Mouse (Mus musculus): Measurements from ENCODE around the gene Cdh24. TPM values are rescaled to one million over a fixed set of nuclear protein-coding genes. Genes with fewer than 3 reads are reported as not detected.

Cdh24 gene
- polyA plus RNA-seq, 1 experiment from 2014 or later, result 12.2 TPM

- H3K27ac ChIP-seq (replicated peaks), result peak within 1 kb of the TSS; percentile 92
- peaks cover 30% of the 10 kb centered on the region for H3K4me1 ChIP-seq (replicated peaks)
- no peaks in the 10 kb centered on the region for H3K9me3 ChIP-seq
- 2% methylated on average over 26 of the region's 28 CpGs for WGBS
- H3K4me3 ChIP-seq, result peak within 1 kb of the TSS; percentile 86
- H3K27me3 ChIP-seq, result no peaks in the 10 kb centered on the region
- no peak for ATAC-seq (ENCODE audit: low FRiP score, low read depth)
- peak within 1 kb of the TSS; percentile 97 for H3K4me2 ChIP-seq
- H3K9ac ChIP-seq, result peak within 1 kb of the TSS; percentile 98
- H3K36me3 ChIP-seq, result peaks cover 40% of the 10 kb centered on the region
Measured at GRCm38 (mm10) chr14:54640946-54641304, 239 bp downstream of the Cdh24 start, which contains the start of gene Gm17606. TSS of gene Gm17606 (plus strand) at chr14:54640952.

GRCm38 (mm10) chr14:54640121-54640520 lies 1.0 kb downstream of the Cdh24 start:
- Histone ChIP-seq H3K27me3 (no peaks in the 10 kb centered on the region), H3K4me2 (peak overlapping the region; percentile 97), H3K4me1 (replicated peaks) (peaks cover 30% of the 10 kb centered on the region), H3K9me3 (no peaks in the 10 kb centered on the region), H3K36me3 (peaks cover 37% of the 10 kb centered on the region), H3K9ac (peak overlapping the region; percentile 53), H3K4me3 (peak overlapping the region; percentile 86), H3K27ac (replicated peaks) (no peak overlapping the region; the same call in 1 of the 2 replicates)
- no peak for ATAC-seq (ENCODE audit: low FRiP score, low read depth)
- 19% methylated on average over 4 of the region's 4 CpGs for WGBS

GRCm38 (mm10) chr14:54638210-54638609 lies 3.0 kb downstream of the Cdh24 start:
- H3K9ac ChIP-seq, result 0 out of 2 replicates have a peak overlapping the region, but pooled peaks have one; percentile 22
- no peak overlapping the region for H3K4me2 ChIP-seq
- no peaks in the 10 kb centered on the region for H3K27me3 ChIP-seq
- 86% methylated on average over 5 of the region's 5 CpGs for WGBS
- H3K9me3 ChIP-seq, result no peaks in the 10 kb centered on the region
- peaks cover 34% of the 10 kb centered on the region for H3K4me1 ChIP-seq (replicated peaks)
- H3K36me3 ChIP-seq, result peaks cover 28% of the 10 kb centered on the region
- H3K27ac ChIP-seq (replicated peaks), result no peak overlapping the region
- H3K4me3 ChIP-seq, result no peak overlapping the region
- no peak for ATAC-seq (ENCODE audit: low FRiP score, low read depth)

GRCm38 (mm10) chr14:54636954-54637353 lies 4.2 kb downstream of the Cdh24 start:
- Histone ChIP-seq H3K4me1 (replicated peaks) (peaks cover 29% of the 10 kb centered on the region), H3K9ac (no peak overlapping the region), H3K4me2 (no peak overlapping the region), H3K9me3 (no peaks in the 10 kb centered on the region), H3K27me3 (no peaks in the 10 kb centered on the region), H3K36me3 (peaks cover 29% of the 10 kb centered on the region), H3K27ac (replicated peaks) (no peak overlapping the region), H3K4me3 (no peak overlapping the region)
- no peak for ATAC-seq (ENCODE audit: low FRiP score, low read depth)
- 43% methylated on average over 8 of the region's 8 CpGs for WGBS

DNA sequence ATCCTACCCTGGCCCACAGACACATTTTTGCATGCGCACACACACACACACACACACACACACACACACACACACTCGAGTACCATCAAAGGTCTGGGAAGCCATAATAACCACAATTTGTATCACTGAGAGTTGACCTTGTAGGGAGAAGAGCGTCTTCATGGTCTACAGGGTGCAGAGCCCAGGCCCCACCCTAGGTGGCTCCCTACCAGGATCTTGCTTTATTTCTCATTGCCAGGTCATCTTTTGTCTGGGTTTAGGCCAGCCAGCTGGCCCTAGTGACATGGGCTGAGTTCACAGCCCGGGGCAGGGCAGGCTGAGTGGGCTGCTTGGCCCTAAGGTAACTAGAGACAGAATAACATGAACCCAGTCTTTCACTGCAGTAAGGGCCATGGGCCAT lies 7.0 kb downstream of the Cdh24 start:
- H3K4me3 ChIP-seq, result no peak overlapping the region
- H3K4me2 ChIP-seq, result no peak overlapping the region
- H3K9ac ChIP-seq, result no peak overlapping the region
- peaks cover 15% of the 10 kb centered on the region for H3K4me1 ChIP-seq (replicated peaks)
- no peak overlapping the region for H3K27ac ChIP-seq (replicated peaks)
- H3K36me3 ChIP-seq, result peaks cover 46% of the 10 kb centered on the region
- 88% methylated on average over 4 of the region's 4 CpGs for WGBS
- no peaks in the 10 kb centered on the region for H3K9me3 ChIP-seq
- no peaks in the 10 kb centered on the region for H3K27me3 ChIP-seq
- ATAC-seq (ENCODE audit: low FRiP score, low read depth), result no peak

DNA sequence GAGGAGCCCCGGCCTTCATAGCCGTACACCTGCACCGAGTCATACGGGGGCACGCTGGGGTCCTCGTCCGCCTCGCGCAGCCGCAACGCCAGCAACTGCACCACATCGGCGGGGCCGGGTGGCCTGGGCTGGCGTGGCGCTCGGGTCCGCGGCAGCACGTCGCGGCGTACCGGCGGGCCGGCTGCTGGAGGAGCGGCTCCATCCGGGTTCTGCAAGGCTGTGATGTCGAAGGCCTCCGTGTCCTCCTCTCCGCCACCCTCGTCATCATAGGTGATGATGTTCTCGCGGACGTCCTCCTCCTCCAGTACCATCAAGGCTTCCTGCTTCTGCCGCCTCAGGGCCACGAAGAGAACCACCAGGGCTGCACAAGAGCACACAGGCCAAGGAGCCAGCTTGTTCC lies 8.9 kb downstream of the Cdh24 start:
- H3K27me3 ChIP-seq, result no peaks in the 10 kb centered on the region
- ATAC-seq (ENCODE audit: low FRiP score, low read depth), result no peak
- no peak overlapping the region for H3K9ac ChIP-seq
- no peaks in the 10 kb centered on the region for H3K9me3 ChIP-seq
- no peak overlapping the region for H3K27ac ChIP-seq (replicated peaks)
- H3K4me2 ChIP-seq, result no peak overlapping the region
- H3K4me3 ChIP-seq, result no peak overlapping the region
- peaks cover 46% of the 10 kb centered on the region for H3K36me3 ChIP-seq
- WGBS, result 92% methylated on average over 20 of the region's 37 CpGs
- 0 out of 2 replicates have a peak, but pooled peaks cover 4% of the 10 kb centered on the region for H3K4me1 ChIP-seq (replicated peaks)

- Histone ChIP-seq H3K4me2 (no peak overlapping the region), H3K27ac (replicated peaks) (0 out of 2 replicates have a peak overlapping the region, but pooled peaks have one; percentile 53), H3K36me3 (peaks cover 46% of the 10 kb centered on the region), H3K9ac (no peak overlapping the region), H3K27me3 (no peaks in the 10 kb centered on the region), H3K4me3 (no peak overlapping the region), H3K9me3 (no peaks in the 10 kb centered on the region), H3K4me1 (replicated peaks) (0 out of 2 replicates have a peak, but pooled peaks cover 4% of the 10 kb centered on the region)
- WGBS, result 36% methylated on average over 4 of the region's 4 CpGs
- no peak for ATAC-seq (ENCODE audit: low FRiP score, low read depth)
Measured at GRCm38 (mm10) chr14:54631240-54631599, 9.9 kb downstream of the Cdh24 start.

- ATAC-seq (ENCODE audit: low FRiP score, low read depth), result peak; percentile 33; the same call in 1 of the 2 replicates
- Histone ChIP-seq H3K9ac (no peak overlapping the region), H3K4me3 (no peak overlapping the region), H3K4me1 (replicated peaks) (0 out of 2 replicates have a peak, but pooled peaks cover 4% of the 10 kb centered on the region), H3K27ac (replicated peaks) (peak overlapping the region; percentile 53; the same call in 1 of the 2 replicates), H3K9me3 (no peaks in the 10 kb centered on the region), H3K36me3 (peaks cover 41% of the 10 kb centered on the region), H3K4me2 (no peak overlapping the region), H3K27me3 (no peaks in the 10 kb centered on the region)
- 73% methylated on average over 11 of the region's 11 CpGs for WGBS
Measured at GRCm38 (mm10) chr14:54630583-54631239, 10.5 kb downstream of the Cdh24 start.

DNA sequence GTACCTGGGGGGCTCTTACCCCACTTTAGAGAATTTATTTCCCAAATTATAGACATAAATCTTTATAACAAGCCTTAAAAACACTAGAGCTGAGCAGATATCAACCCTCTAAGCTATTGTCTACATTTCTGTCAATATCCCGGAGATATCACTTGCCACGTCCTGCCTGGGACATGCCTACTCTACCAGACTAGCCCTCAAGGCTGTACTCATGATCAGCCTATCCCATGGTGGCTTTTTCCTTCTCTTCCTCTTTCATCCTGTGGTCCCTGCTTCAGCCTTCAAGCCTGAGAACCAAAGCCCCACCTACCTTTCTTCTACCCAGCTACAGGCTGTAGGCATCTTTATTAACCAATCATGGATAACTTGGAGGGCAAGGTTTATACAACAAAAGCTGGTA lies 11.4 kb downstream of the Cdh24 start:
- WGBS, result 92% methylated on average over 2 of the region's 2 CpGs
- H3K27ac ChIP-seq (replicated peaks), result no peak overlapping the region
- no peak overlapping the region for H3K4me3 ChIP-seq
- no peaks in the 10 kb centered on the region for H3K27me3 ChIP-seq
- H3K9me3 ChIP-seq, result no peaks in the 10 kb centered on the region
- peaks cover 38% of the 10 kb centered on the region for H3K36me3 ChIP-seq
- H3K4me2 ChIP-seq, result no peak overlapping the region
- 0 out of 2 replicates have a peak, but pooled peaks cover 4% of the 10 kb centered on the region for H3K4me1 ChIP-seq (replicated peaks)
- no peak for ATAC-seq (ENCODE audit: low FRiP score, low read depth)
- no peak overlapping the region for H3K9ac ChIP-seq

DNA sequence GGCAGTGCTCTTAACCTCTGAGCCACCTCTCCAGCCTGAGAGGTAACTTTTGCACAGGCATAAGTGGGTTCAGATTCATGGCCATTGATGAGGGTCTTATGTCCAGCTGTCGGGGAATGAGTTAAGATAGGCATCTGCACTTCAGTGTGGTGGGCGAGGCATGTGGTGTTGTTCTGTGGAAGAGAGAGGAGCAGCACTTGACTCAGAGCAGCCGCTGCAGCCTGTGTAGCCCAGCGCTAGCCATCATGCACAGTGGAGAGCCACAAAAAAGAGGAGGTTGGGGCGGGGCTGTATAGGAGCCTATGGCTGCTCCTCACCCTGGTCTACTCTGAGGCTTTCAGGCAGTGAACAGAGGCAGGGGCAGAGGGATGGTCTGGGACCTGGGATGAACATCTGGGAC lies 13.1 kb downstream of the Cdh24 start:
- H3K9ac ChIP-seq, result no peak overlapping the region
- no peak overlapping the region for H3K27ac ChIP-seq (replicated peaks)
- H3K4me3 ChIP-seq, result no peak overlapping the region
- H3K4me2 ChIP-seq, result no peak overlapping the region
- no peak for ATAC-seq (ENCODE audit: low FRiP score, low read depth)
- H3K27me3 ChIP-seq, result no peaks in the 10 kb centered on the region
- no peaks in the 10 kb centered on the region for H3K9me3 ChIP-seq
- no peaks in the 10 kb centered on the region for H3K4me1 ChIP-seq (replicated peaks)
- H3K36me3 ChIP-seq, result peaks cover 28% of the 10 kb centered on the region
- 74% methylated on average over 5 of the region's 5 CpGs for WGBS

- no peaks in the 10 kb centered on the region for H3K4me1 ChIP-seq (replicated peaks)
- H3K27me3 ChIP-seq, result no peaks in the 10 kb centered on the region
- H3K9ac ChIP-seq, result no peak overlapping the region
- no peaks in the 10 kb centered on the region for H3K9me3 ChIP-seq
- ATAC-seq (ENCODE audit: low FRiP score, low read depth), result no peak
- no peak overlapping the region for H3K4me3 ChIP-seq
- no peaks in the 10 kb centered on the region for H3K36me3 ChIP-seq
- no peak overlapping the region for H3K4me2 ChIP-seq
- no peak overlapping the region for H3K27ac ChIP-seq (replicated peaks)
- WGBS, result 64% methylated on average over 10 of the region's 10 CpGs
Measured at GRCm38 (mm10) chr14:54624976-54625375, 16.2 kb downstream of the Cdh24 start.

DNA sequence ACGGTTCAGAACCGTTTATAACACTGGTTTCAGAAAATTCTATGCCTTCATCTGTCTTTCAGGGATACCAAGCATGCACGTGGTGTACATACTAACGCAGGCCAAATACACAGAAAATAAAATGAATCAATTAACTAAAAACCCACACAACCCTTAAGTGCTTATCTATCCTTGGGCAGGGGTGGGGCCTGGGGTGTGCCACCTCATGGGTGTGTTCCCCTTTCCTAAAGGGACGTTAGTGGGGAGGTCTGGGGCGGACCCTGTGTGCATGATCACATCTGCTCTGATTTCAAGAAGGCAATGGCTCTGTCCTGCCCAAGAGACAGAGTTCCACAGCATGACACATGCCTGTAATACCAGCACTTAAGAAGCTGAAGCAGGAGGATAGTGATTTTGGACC lies 17.8 kb downstream of the Cdh24 start:
- Histone ChIP-seq H3K9ac (no peak overlapping the region), H3K27ac (replicated peaks) (no peak overlapping the region), H3K4me1 (replicated peaks) (no peaks in the 10 kb centered on the region), H3K4me3 (no peak overlapping the region), H3K27me3 (no peaks in the 10 kb centered on the region), H3K36me3 (no peaks in the 10 kb centered on the region), H3K9me3 (no peaks in the 10 kb centered on the region), H3K4me2 (no peak overlapping the region)
- ATAC-seq (ENCODE audit: low FRiP score, low read depth), result no peak
- 92% methylated on average over 6 of the region's 6 CpGs for WGBS

GRCm38 (mm10) chr14:54621133-54621532 lies 20.0 kb downstream of the Cdh24 start, which contains the start of gene Psmb11:
TSS of gene Psmb11 (plus strand) at chr14:54621433.
- 95% methylated on average over 1 of the region's 1 CpGs for WGBS
- no peak within 1 kb of the TSS for H3K9ac ChIP-seq
- peaks cover 11% of the 10 kb centered on the region for H3K4me1 ChIP-seq (replicated peaks)
- no peak for ATAC-seq (ENCODE audit: low FRiP score, low read depth)
- H3K27ac ChIP-seq (replicated peaks), result no peak within 1 kb of the TSS
- no peaks in the 10 kb centered on the region for H3K36me3 ChIP-seq
- no peak within 1 kb of the TSS for H3K4me2 ChIP-seq
- no peak within 1 kb of the TSS for H3K4me3 ChIP-seq
- no peaks in the 10 kb centered on the region for H3K27me3 ChIP-seq
- no peaks in the 10 kb centered on the region for H3K9me3 ChIP-seq

Data from hindbrain, embryonic 15.5 days (tissue).